Mouse (Mus musculus) lung, postnatal 0 days (tissue): ENCODE measurements around the gene Grin2c. TPM values are rescaled to one million over a fixed set of nuclear protein-coding genes. Genes with fewer than 3 reads are reported as not detected.

ENCODE experiments used
- ATAC-seq: fragments of 200-750 bp; cut with Nextera tagmentation; 2 replicates; pipeline ENCODE4 v1.8.0; 2017; ENCODE audit warnings: moderate library complexity
- DNase-seq: peaks from one replicate; pipeline ENCODE4 v3.0.0-alpha.2; 2016; ENCODE audit warnings: low spot score
- H3K27ac ChIP-seq: fragments of 300-500 bp; sonication (generic); 2 replicates; pipeline ENCODE4 v1.5.1; 2014; ENCODE audit warnings: antibody characterized with exemption, mild to moderate bottlenecking, low read length, mixed read lengths
- H3K27me3 ChIP-seq: fragments of 300-500 bp; sonication (generic); replicated peaks from 2 replicates; pipeline ENCODE4 v1.6.1; 2014; ENCODE audit warnings: low read length, mixed read lengths; ENCODE audit not compliant: insufficient read depth
- H3K36me3 ChIP-seq: fragments of 300-500 bp; sonication (generic); 2 replicates; pipeline ENCODE4 v1.6.1; 2014; ENCODE audit warnings: low read length, mixed read lengths; ENCODE audit not compliant: insufficient read depth
- H3K4me1 ChIP-seq: fragments of 300-500 bp; sonication (generic); 2 replicates; pipeline ENCODE4 v1.6.1; 2014; ENCODE audit warnings: antibody characterized with exemption, low read depth, low read length, mixed read lengths; ENCODE audit not compliant: insufficient read depth
- H3K4me2 ChIP-seq: fragments of 300-500 bp; sonication (generic); replicated peaks from 2 replicates; pipeline ENCODE4 v1.6.1; 2014; ENCODE audit warnings: low read depth, mild to moderate bottlenecking, low read length, moderate library complexity, mixed read lengths
- H3K4me3 ChIP-seq: fragments of 300-500 bp; sonication (generic); 2 replicates; pipeline ENCODE4 v1.5.1; 2014; ENCODE audit warnings: low read depth, low read length
- H3K9ac ChIP-seq: fragments of 300-500 bp; sonication (generic); replicated peaks from 2 replicates; pipeline ENCODE4 v1.6.1; 2014; ENCODE audit warnings: low read depth, mild to moderate bottlenecking
- H3K9me3 ChIP-seq: fragments of 300-500 bp; sonication (generic); 2 replicates; pipeline ENCODE4 v1.6.1; 2016; ENCODE audit warnings: low read length, mixed read lengths
- CTCF ChIP-seq: IDR thresholded peaks from 2 replicates; pipeline ENCODE4 v1.5.1; 2016; ENCODE audit warnings: antibody characterized with exemption, mild to moderate bottlenecking
- EP300 ChIP-seq: IDR thresholded peaks from 2 replicates; pipeline ENCODE4 v1.6.1; 2016; ENCODE audit warnings: antibody characterized with exemption, mild to moderate bottlenecking, control low read depth
- WGBS: fragments of 180-500 bp; shearing (Covaris S2); extraction: QIAGEN DNeasy Blood & Tissue Kit; methylation state at CpG from one replicate; pipeline ENCODE4 v1.1.7; 2014; 5-methylcytosine and 5-hydroxymethylcytosine counted together
- polyA plus RNA-seq: library from polyadenylated mRNA; unstranded; fragments of >200 nt; fragmentation: Nextera tagmentation; extraction: Ambion mirVana; gene quantifications from 2 replicates; pipeline ENCODE4 v1.2.1, GENCODE M21; 2015

Gene Grin2c
- 0.11 TPM in 2 replicates for polyA plus RNA-seq

- Histone ChIP-seq H3K4me3 (peak within 1 kb of the TSS; percentile 24), H3K9ac (no peak within 1 kb of the TSS)
Observed at GRCm38 (mm10) chr11:115267061-115267883, at the start of gene Grin2c. Gene Grin2c (minus strand): TSS chr11:115267243.

DNA sequence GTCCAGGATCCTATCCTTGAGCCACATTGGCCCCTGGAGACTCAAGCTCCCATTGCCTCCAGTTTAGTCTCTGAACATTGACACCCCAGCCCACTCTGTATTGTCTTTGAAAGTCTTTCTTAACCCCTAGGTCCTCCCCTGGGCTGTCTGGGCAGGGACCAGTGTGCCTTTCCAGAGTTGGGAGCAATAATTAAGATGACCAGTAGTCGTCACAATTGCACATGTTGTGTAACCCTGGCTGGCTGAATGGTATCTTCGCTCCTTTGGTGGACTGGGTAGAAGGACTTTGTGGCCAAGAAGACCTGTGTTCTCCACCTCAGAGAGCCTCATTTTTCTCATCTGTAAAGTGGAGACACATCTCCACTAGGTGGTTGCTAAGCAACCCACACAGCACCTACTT is 47.2 kb upstream of the Grin2c start:
- Histone ChIP-seq H3K27me3 (peaks cover 25% of the 10 kb centered on the region), H3K4me3 (no peak overlapping the region), H3K9ac (no peak overlapping the region), H3K9me3 (no peaks in the 10 kb centered on the region), H3K27ac (no peak overlapping the region), H3K4me1 (no peaks in the 10 kb centered on the region), H3K36me3 (no peaks in the 10 kb centered on the region), H3K4me2 (no peak overlapping the region)
- 34% methylated on average over 2 of the region's 2 CpGs for WGBS
- DNase-seq (no peak), ATAC-seq (no peak)
- TF ChIP-seq CTCF (peak; percentile 58), EP300 (no peak)

More at GRCm38 (mm10) chr11:115267061-115267883, at the start of gene Grin2c:
- TF ChIP-seq EP300, result no peak
- TF ChIP-seq CTCF, result no peak
- H3K27ac ChIP-seq, result no peak within 1 kb of the TSS
- peaks cover 65% of the 10 kb centered on the region for H3K27me3 ChIP-seq
- H3K4me2 ChIP-seq, result peak within 1 kb of the TSS; percentile 52
- H3K36me3 ChIP-seq, result 0 out of 2 replicates have a peak, but pooled peaks cover 4% of the 10 kb centered on the region
- H3K4me1 ChIP-seq, result no peaks in the 10 kb centered on the region; the same call in 1 of the 2 replicates
- no peaks in the 10 kb centered on the region for H3K9me3 ChIP-seq
- no peak for DNase-seq
- ATAC-seq, result no peak
- WGBS, result 10% methylated on average over 30 of the region's 50 CpGs

GRCm38 (mm10) chr11:115308781-115309180 is 41.7 kb upstream of the Grin2c start:
- Histone ChIP-seq H3K4me3 (no peak overlapping the region), H3K4me1 (no peaks in the 10 kb centered on the region), H3K9ac (no peak overlapping the region), H3K36me3 (no peaks in the 10 kb centered on the region), H3K27me3 (no peaks in the 10 kb centered on the region), H3K9me3 (no peaks in the 10 kb centered on the region), H3K4me2 (no peak overlapping the region), H3K27ac (no peak overlapping the region)
- DNase-seq (no peak), ATAC-seq (no peak)
- WGBS, result 36% methylated on average over 1 of the region's 1 CpGs
- no peak for TF ChIP-seq CTCF

DNA sequence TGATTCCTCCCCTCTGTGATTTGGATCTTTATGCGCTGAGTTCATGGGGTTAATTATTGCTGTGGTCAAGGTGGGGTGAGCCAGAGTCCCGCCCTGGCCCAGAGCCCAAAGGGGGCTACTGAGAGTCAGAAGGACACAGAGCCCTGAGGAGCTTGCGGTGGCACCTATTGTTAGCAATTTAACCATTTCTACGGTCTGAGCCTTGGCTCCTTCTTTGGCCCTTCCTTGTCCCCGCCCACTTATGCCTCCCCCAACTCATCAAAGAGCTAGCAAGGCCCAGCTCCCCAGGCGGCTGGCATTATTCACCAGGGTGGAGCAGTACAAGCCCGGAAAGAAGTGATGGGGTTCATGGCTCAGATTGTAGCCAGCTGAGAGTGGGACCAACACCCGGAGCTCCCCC is 39.8 kb upstream of the Grin2c start, which contains the start of gene Otop2:
Gene Otop2, plus strand, starts transcription at position 301 of the 400 bp plus-strand sequence.
- Histone ChIP-seq H3K4me3 (no peak within 1 kb of the TSS), H3K4me2 (no peak within 1 kb of the TSS), H3K27me3 (no peaks in the 10 kb centered on the region), H3K27ac (no peak within 1 kb of the TSS), H3K9me3 (no peaks in the 10 kb centered on the region), H3K4me1 (no peaks in the 10 kb centered on the region), H3K9ac (no peak within 1 kb of the TSS), H3K36me3 (no peaks in the 10 kb centered on the region)
- DNase-seq (no peak), ATAC-seq (no peak)
- no peak for TF ChIP-seq EP300
- no peak for TF ChIP-seq CTCF
- WGBS, result 30% methylated on average over 8 of the region's 8 CpGs

GRCm38 (mm10) chr11:115303167-115303566 is 36.1 kb upstream of the Grin2c start:
- H3K9me3 ChIP-seq, result no peaks in the 10 kb centered on the region
- DNase-seq, result peak; percentile 40
- H3K27me3 ChIP-seq, result no peaks in the 10 kb centered on the region
- no peak overlapping the region for H3K27ac ChIP-seq
- H3K36me3 ChIP-seq, result no peaks in the 10 kb centered on the region
- H3K4me2 ChIP-seq, result no peak overlapping the region
- H3K4me1 ChIP-seq, result no peaks in the 10 kb centered on the region
- H3K9ac ChIP-seq, result no peak overlapping the region
- no peak for TF ChIP-seq CTCF
- no peak for TF ChIP-seq EP300
- no peak overlapping the region for H3K4me3 ChIP-seq
- WGBS, result 20% methylated on average over 8 of the region's 8 CpGs
- ATAC-seq, result peak; percentile 53

GRCm38 (mm10) chr11:115301351-115301750 is 34.3 kb upstream of the Grin2c start:
- Histone ChIP-seq H3K9me3 (no peaks in the 10 kb centered on the region), H3K36me3 (no peaks in the 10 kb centered on the region), H3K27me3 (0 out of 2 replicates have a peak, but pooled peaks cover 5% of the 10 kb centered on the region), H3K4me1 (peaks cover 7% of the 10 kb centered on the region; the same call in 1 of the 2 replicates), H3K27ac (no peak overlapping the region), H3K9ac (no peak overlapping the region), H3K4me3 (no peak overlapping the region), H3K4me2 (no peak overlapping the region)
- no peak for TF ChIP-seq EP300
- TF ChIP-seq CTCF, result no peak
- WGBS, result 69% methylated on average over 2 of the region's 2 CpGs
- no peak for ATAC-seq
- no peak for DNase-seq
